Comparison of ENCODE assay signal across 10 mouse cellular contexts in the genomic region with DNA sequence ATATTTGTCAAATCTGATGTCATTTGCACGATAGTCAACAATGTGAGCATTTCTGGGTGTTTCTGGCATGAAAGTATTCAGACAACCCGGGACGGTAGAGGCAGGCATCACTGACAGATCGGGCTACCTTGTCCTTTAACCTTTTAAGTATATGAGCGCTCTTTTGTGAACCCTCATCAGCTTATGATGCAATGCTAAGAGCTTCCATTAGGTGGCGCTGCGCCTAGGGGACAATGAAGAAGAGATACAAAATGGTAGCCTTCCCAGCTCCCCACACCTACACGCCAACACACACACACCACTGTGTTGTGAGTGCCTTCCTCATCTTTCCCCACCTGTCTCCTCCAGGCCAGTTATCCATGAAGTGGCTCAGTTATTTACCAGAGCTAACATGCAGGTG.
DNase-seq lines count a peak whose midpoint lies in the region; ATAC-seq and TF ChIP-seq lines count a peak whose summit lies in the region.
"Had no signal": no experiment of that assay in that cellular context is flagged by ENCODE, and none has a peak within 500 bp of the region (broad histone marks: within the 10 kb centered on the region; RNA-seq: fewer than 3 reads in every experiment).

No protein-coding gene starts in this region.

- in situ Hi-C loops in Patski (cut with MboI; ENCODE audit: low pct_unique_long_range_greater_than_20kb), result no loop called here

- POLR2A ChIA-PET in Patski (lab: Charles Lee), result no interaction called here

- no peak for ATAC-seq in hindbrain, postnatal 0 days
- no peak for ATAC-seq in hindbrain, embryonic 12.5 days (ENCODE audit: low FRiP score)
- no peak for ATAC-seq in Patski

- H3K4me2 ChIP-seq in hindbrain, postnatal 0 days (ENCODE audit: low read depth, low read length), result no peak overlapping the region
- no peak overlapping the region for H3K4me2 ChIP-seq in hindbrain, embryonic 12.5 days (replicated peaks)
- H3K4me2 ChIP-seq: limb, embryonic 12.5 days; midbrain, embryonic 13.5 days had no signal

- WGBS in hindbrain, postnatal 0 days, result 76% methylated on average over 8 of the region's 8 CpGs
- WGBS in hindbrain, embryonic 12.5 days, result 71% methylated on average over 8 of the region's 8 CpGs

- H3K36me3 ChIP-seq in hindbrain, postnatal 0 days (ENCODE audit: insufficient read depth, low read length), result peaks cover 3% of the 10 kb centered on the region; the same call in 1 of the 2 replicates
- H3K36me3 ChIP-seq in hindbrain, embryonic 12.5 days, result no peaks in the 10 kb centered on the region
- H3K36me3 ChIP-seq: limb, embryonic 12.5 days; midbrain, embryonic 13.5 days had no signal

- no peaks in the 10 kb centered on the region for H3K4me1 ChIP-seq in hindbrain, postnatal 0 days (ENCODE audit: insufficient read depth, low read length)
- no peaks in the 10 kb centered on the region for H3K4me1 ChIP-seq in hindbrain, embryonic 12.5 days

- DNase-seq in hindbrain, postnatal 0 days (ENCODE audit: low spot score), result no peak
- DNase-seq in A20 (ENCODE audit: low read depth, low spot score), result peak; percentile 16
- no peak for DNase-seq in Patski (ENCODE audit: low read depth, low spot score)
- peak; percentile 21 for DNase-seq in induced T-regulatory cell, adult 2 months (ENCODE audit: low read depth)
- DNase-seq in B cell, adult 2 months, result no peak
- DNase-seq in ovary, postnatal 36 days (ENCODE audit: low spot score), result no peak
- DNase-seq in urinary bladder, postnatal 36 days (ENCODE audit: low spot score in 2 of 2), result no peak

- no peaks in the 10 kb centered on the region for H3K9me3 ChIP-seq in hindbrain, postnatal 0 days (ENCODE audit: low read length)
- H3K9me3 ChIP-seq in hindbrain, embryonic 12.5 days (replicated peaks), result no peaks in the 10 kb centered on the region
- H3K9me3 ChIP-seq: limb, embryonic 12.5 days; midbrain, embryonic 13.5 days had no signal

- H3K4me3 ChIP-seq in hindbrain, postnatal 0 days (ENCODE audit: low read length), result no peak overlapping the region
- no peak overlapping the region for H3K4me3 ChIP-seq in hindbrain, embryonic 12.5 days
- H3K4me3 ChIP-seq: limb, embryonic 12.5 days; midbrain, embryonic 13.5 days had no signal

- peak; percentile 57 for TF ChIP-seq CTCF in hindbrain, postnatal 0 days (IDR thresholded peaks at IDR 0.05; ENCODE audit: low read depth)
- TF ChIP-seq CTCF in Patski (IDR thresholded peaks at IDR 0.05), result peak; percentile 65

- H3K9ac ChIP-seq in hindbrain, postnatal 0 days (replicated peaks; ENCODE audit: low read length), result no peak overlapping the region
- H3K9ac ChIP-seq in hindbrain, embryonic 12.5 days, result no peak overlapping the region
- H3K9ac ChIP-seq: limb, embryonic 12.5 days; midbrain, embryonic 13.5 days had no signal

- CTCF ChIA-PET in Patski (lab: Charles Lee), result interaction anchor here (0.7 to 1.1 kb wide), 2 partner anchors 11 to 40 kb away, joined by 3 read pairs; no protein-coding TSS in a partner anchor

- H3K27ac ChIP-seq in hindbrain, postnatal 0 days, result no peak overlapping the region
- no peak overlapping the region for H3K27ac ChIP-seq in hindbrain, embryonic 12.5 days
- H3K27ac ChIP-seq: limb, embryonic 12.5 days; midbrain, embryonic 13.5 days had no signal

- no peaks in the 10 kb centered on the region for H3K27me3 ChIP-seq in hindbrain, postnatal 0 days (ENCODE audit: insufficient read depth, low read length)
- no peaks in the 10 kb centered on the region for H3K27me3 ChIP-seq in hindbrain, embryonic 12.5 days
- H3K27me3 ChIP-seq in Patski, result no peaks in the 10 kb centered on the region
- H3K27me3 ChIP-seq: limb, embryonic 12.5 days; midbrain, embryonic 13.5 days had no signal

Comparison
In these comparisons a context has a peak if more than half of its experiments do, and no peak if none do; other contexts are left out.
1. DNase-seq: peak in A20 (single experiment) and induced T-regulatory cell, adult 2 months (single experiment); none in hindbrain, postnatal 0 days (single experiment), Patski (single experiment), B cell, adult 2 months (0 of 2), ovary, postnatal 36 days (single experiment) and urinary bladder, postnatal 36 days (0 of 2).